Mouse (Mus musculus): ENCODE measurements around the gene Gm2888.
"Not testable (repeated sequence)": the region's sequence is repeated elsewhere in the genome, so short reads cannot be mapped to it uniquely, and the experiment has no call there.

The Gm2888 gene

GRCm38 (mm10) chr14:3029702-3030101 lies at the start of gene Gm2888:
Gene Gm2888 (plus strand): TSS chr14:3030002.
- DNase-seq (ENCODE audit: low read depth, low spot score): not testable (repeated sequence)

DNA sequence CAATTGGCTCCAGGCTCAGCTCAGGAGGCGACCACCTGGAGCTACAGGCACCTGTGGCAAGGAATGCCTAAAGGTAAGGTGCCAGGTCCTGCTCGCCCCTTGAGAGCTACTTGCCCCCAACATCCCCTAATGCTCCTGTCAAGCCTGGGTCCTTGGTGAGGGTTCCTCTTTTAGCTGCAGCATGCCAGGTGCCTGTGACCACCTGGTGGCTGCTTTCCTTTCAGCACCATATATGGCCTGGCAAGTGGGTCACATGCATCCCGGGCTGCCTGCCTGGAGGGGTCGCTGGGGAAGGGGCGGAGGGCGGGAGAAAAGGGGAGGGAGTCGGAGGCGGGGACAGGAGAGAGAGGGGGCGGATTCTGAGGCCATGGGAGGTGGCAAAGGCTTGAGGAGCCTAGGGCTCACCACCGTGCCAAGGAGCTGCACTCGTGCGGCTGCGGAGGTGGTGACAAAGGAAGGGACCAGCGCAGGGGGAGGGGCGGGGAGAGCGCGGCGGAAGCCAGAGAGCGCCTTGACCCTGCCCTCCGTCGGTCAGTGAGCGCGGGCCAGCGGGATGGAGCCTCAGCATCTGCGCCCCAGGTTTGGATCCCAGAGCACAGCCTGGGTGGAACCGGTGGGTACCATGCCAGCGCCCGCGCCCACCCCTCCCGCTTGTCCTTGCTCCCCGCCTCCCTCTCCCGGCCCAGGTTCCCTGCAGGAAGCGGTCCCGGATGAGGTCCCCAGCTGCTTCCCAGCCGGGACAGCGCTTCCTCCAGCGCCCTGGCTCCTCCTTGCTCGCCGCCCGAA lies 19.1 kb downstream of the Gm2888 start, which contains the start of gene Gm2897:
Gm2897 (plus strand) TSS at position 559 of the 786 bp plus-strand sequence.
- DNase-seq (ENCODE audit: low read depth, low spot score): not testable (repeated sequence)

DNA sequence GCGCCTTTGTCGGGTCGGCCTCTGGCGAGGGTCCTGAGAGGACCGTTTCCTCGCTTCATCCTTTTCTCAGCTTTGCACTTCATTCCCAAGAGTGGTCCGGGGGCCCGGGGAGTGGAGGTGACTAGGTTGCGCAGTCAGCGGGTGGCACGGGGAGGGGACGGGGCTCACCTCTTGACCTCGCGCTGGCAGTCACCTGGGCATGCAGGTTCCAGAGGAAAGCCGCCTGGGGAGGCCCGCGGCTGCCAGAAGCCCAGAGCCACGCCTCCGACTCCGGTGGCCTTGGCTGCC lies 19.7 kb downstream of the Gm2888 start:
- not testable (repeated sequence) for DNase-seq (ENCODE audit: low read depth, low spot score)

GRCm38 (mm10) chr14:3050087-3050486 lies 20.3 kb downstream of the Gm2888 start:
- DNase-seq (ENCODE audit: low read depth, low spot score): not testable (repeated sequence)
